Mouse (Mus musculus) bone marrow, adult 2 months (tissue): ENCODE results near the gene Etv1.

ENCODE experiments used
- CTCF ChIP-seq: fragments of 200-500 bp; IDR thresholded peaks from 2 replicates; pipeline ENCODE4 v1.5.1; 2011; ENCODE audit warnings: low read length, control low read depth; ENCODE audit not compliant: control insufficient read depth, insufficient read depth
- POLR2A ChIP-seq: fragments of 200-500 bp; IDR thresholded peaks from 2 replicates; pipeline ENCODE4 v1.6.1; 2011; ENCODE audit warnings: low read depth, mild to moderate bottlenecking, control low read depth, low read length, borderline replicate concordance; ENCODE audit not compliant: control insufficient read depth

GRCm38 (mm10) chr12:38783291-38783690 is 4.1 kb downstream of the Etv1 start:
- TF ChIP-seq CTCF (no peak), POLR2A (no peak)
